Mouse (Mus musculus) forebrain, postnatal 0 days (tissue): ENCODE results near the gene Sox13. TPM values are rescaled to one million over a fixed set of nuclear protein-coding genes. Genes with fewer than 3 reads are reported as not detected.

Experiments
- ATAC-seq: fragments of 200-750 bp; cut with Nextera tagmentation; 2 replicates; pipeline ENCODE4 v1.8.0; 2017; ENCODE audit warnings: mild to moderate bottlenecking, moderate library complexity
- DNase-seq: peaks from one replicate; pipeline ENCODE4 v3.0.0-alpha.2; 2015
- H3K27ac ChIP-seq: fragments of 300-500 bp; sonication (generic); 2 replicates; pipeline ENCODE4 v1.5.1; 2014; ENCODE audit warnings: low read depth, mild to moderate bottlenecking, antibody characterized with exemption, low read length, moderate library complexity, mixed read lengths
- H3K27me3 ChIP-seq: fragments of 300-500 bp; sonication (generic); 2 replicates; pipeline ENCODE4 v1.6.1; 2014; ENCODE audit warnings: mild to moderate bottlenecking, low read length, mixed read lengths; ENCODE audit not compliant: insufficient read depth
- H3K36me3 ChIP-seq: fragments of 300-500 bp; sonication (generic); 2 replicates; pipeline ENCODE4 v1.6.1; 2014; ENCODE audit warnings: mild to moderate bottlenecking, moderate library complexity; ENCODE audit not compliant: insufficient read depth
- H3K4me1 ChIP-seq: fragments of 300-500 bp; sonication (generic); 2 replicates; pipeline ENCODE4 v1.6.1; 2014; ENCODE audit warnings: antibody characterized with exemption; ENCODE audit not compliant: insufficient read depth
- H3K4me2 ChIP-seq: fragments of 300-500 bp; sonication (generic); 2 replicates; pipeline ENCODE4 v1.6.1; 2014; ENCODE audit warnings: low read depth, mild to moderate bottlenecking, moderate library complexity
- H3K4me3 ChIP-seq: fragments of 300-500 bp; sonication (generic); 2 replicates; pipeline ENCODE4 v1.5.1; 2014; ENCODE audit warnings: low read depth, low read length, mixed read lengths
- H3K9ac ChIP-seq: fragments of 300-500 bp; sonication (generic); 2 replicates; pipeline ENCODE4 v1.6.1; 2014; ENCODE audit warnings: mild to moderate bottlenecking
- H3K9me3 ChIP-seq: fragments of 300-500 bp; sonication (generic); 2 replicates; pipeline ENCODE4 v1.6.1; 2016; ENCODE audit warnings: low read length
- CTCF ChIP-seq: sonication (generic); IDR thresholded peaks from 2 replicates; pipeline ENCODE4 v1.5.1; 2016; ENCODE audit warnings: antibody characterized with exemption, control low read depth, low read depth
- whole genome bisulfite sequencing: fragments of 180-500 bp; shearing (Covaris S2); extraction: QIAGEN DNeasy Blood & Tissue Kit; methylation state at CpG from one replicate; pipeline ENCODE4 v1.1.7; 2014; 5-methylcytosine and 5-hydroxymethylcytosine counted together
- polyA plus RNA-seq: library from polyadenylated mRNA; unstranded; fragments of >200 nt; fragmentation: Nextera tagmentation; extraction: Ambion mirVana; gene quantifications from 2 replicates; pipeline ENCODE4 v1.2.1, GENCODE M21; 2015
- total RNA-seq: library from RNA; depleted of rRNA; stranded (reverse); fragments of >200 nt; gene quantifications from 2 replicates; pipeline ENCODE4 v1.2.3, GENCODE M21; 2014; rRNA removed

Sox13 gene
- total RNA-seq (8.0 and 9.7 TPM in 2 replicates), polyA plus RNA-seq (2.0 and 3.0 TPM in 2 replicates)

GRCm38 (mm10) chr1:133423543-133424480 is at the start of gene Sox13:
Gene Sox13 (minus strand): TSS chr1:133424377.
- Histone ChIP-seq H3K9me3 (no peaks in the 10 kb centered on the region), H3K4me1 (no peaks in the 10 kb centered on the region), H3K4me2 (peak within 1 kb of the TSS; percentile 100), H3K9ac (peak within 1 kb of the TSS; percentile 58), H3K36me3 (no peaks in the 10 kb centered on the region), H3K4me3 (peak within 1 kb of the TSS; percentile 67), H3K27me3 (no peaks in the 10 kb centered on the region), H3K27ac (peak within 1 kb of the TSS; percentile 69)
- peak; percentile 60 for DNase-seq
- 3% methylated on average over 102 of the region's 128 CpGs for WGBS
- no peak for TF ChIP-seq CTCF
- peak; percentile 86 for ATAC-seq

GRCm38 (mm10) chr1:133471556-133471955 is 47.4 kb upstream of the Sox13 start:
- Histone ChIP-seq H3K27me3 (no peaks in the 10 kb centered on the region), H3K4me3 (no peak overlapping the region), H3K9me3 (no peaks in the 10 kb centered on the region), H3K4me2 (no peak overlapping the region), H3K9ac (no peak overlapping the region), H3K36me3 (no peaks in the 10 kb centered on the region), H3K4me1 (no peaks in the 10 kb centered on the region), H3K27ac (no peak overlapping the region)
- ATAC-seq (no peak), DNase-seq (no peak)
- no peak for TF ChIP-seq CTCF
- WGBS = 49% methylated on average over 2 of the region's 2 CpGs

DNA sequence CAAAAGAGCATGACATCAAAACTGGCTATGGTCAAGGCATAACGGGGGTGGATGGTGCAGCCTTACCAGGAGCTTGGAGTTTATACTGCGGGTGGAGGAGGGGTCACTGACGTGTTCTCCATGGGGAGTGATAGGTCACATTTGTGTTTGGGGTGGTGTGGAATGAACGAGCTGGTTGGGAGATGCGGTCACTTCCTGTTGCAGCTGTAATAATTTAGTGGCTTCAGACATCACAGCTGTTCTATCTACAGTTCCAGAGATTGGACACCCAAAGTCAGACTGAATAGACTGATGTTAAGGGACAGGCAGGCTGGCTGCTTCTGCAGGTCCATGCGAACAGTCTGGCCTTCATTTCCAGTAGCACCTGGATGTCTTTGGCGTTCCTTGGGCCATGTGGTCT is 46.9 kb upstream of the Sox13 start:
- Histone ChIP-seq H3K9ac (no peak overlapping the region), H3K27me3 (no peaks in the 10 kb centered on the region), H3K4me1 (no peaks in the 10 kb centered on the region), H3K9me3 (no peaks in the 10 kb centered on the region), H3K4me3 (no peak overlapping the region), H3K36me3 (no peaks in the 10 kb centered on the region), H3K27ac (no peak overlapping the region), H3K4me2 (no peak overlapping the region)
- ATAC-seq (no peak), DNase-seq (no peak)
- 74% methylated on average over 7 of the region's 7 CpGs for WGBS
- TF ChIP-seq CTCF = no peak

- Histone ChIP-seq H3K4me1 (no peaks in the 10 kb centered on the region), H3K36me3 (no peaks in the 10 kb centered on the region), H3K9me3 (no peaks in the 10 kb centered on the region), H3K27me3 (no peaks in the 10 kb centered on the region), H3K4me3 (no peak overlapping the region), H3K4me2 (no peak overlapping the region), H3K9ac (no peak overlapping the region), H3K27ac (no peak overlapping the region)
- ATAC-seq (no peak), DNase-seq (no peak)
- 30% methylated on average over 10 of the region's 10 CpGs for WGBS
- TF ChIP-seq CTCF = no peak
Observed at GRCm38 (mm10) chr1:133470242-133471025, 46.3 kb upstream of the Sox13 start.

DNA sequence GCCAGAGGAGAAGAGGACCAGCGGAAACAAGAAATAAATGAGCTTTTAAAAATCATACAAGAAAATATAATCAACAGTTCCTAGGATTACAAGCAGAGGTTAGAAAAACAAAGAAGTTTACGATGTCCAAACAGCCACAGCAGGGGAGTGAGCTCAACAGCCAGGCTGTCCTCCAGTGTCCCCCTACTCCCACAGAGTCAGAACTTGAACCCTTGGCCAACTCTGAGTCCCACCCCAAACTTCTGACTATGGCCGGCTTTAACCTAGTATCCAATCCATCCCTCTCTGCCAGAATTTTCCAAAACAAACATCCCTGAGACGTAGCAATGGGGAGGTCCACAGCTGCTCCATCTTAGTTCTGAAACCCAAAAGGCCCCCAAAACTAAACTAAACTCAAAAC is 45.0 kb upstream of the Sox13 start:
- no peak for ATAC-seq

DNA sequence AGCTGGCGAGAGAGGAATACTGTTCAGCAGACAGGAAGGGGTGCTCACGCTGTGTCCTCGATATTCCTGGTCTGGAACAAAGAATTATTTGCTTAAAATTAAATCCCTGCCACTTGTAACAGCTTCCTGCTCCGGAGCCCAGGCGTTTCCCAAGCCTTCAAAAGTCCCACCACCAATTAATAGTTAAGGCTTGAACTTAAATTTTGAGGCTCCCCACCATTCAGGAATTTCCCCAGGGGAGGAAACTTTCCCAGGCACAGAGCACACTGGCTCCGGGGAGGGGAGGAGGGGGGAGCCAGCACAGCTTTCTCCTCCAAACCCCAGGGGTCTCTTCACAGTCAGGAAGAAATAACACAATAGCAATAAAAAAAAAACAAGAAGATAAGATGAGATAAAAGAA is 44.6 kb upstream of the Sox13 start:
- Histone ChIP-seq H3K9me3 (no peaks in the 10 kb centered on the region), H3K27me3 (no peaks in the 10 kb centered on the region), H3K36me3 (no peaks in the 10 kb centered on the region), H3K4me1 (no peaks in the 10 kb centered on the region), H3K27ac (no peak overlapping the region), H3K4me3 (no peak overlapping the region), H3K9ac (no peak overlapping the region), H3K4me2 (no peak overlapping the region)
- 35% methylated on average over 6 of the region's 6 CpGs for WGBS
- DNase-seq (no peak), ATAC-seq (no peak)
- no peak for TF ChIP-seq CTCF

More for the DNA sequence above, 45.0 kb upstream of the Sox13 start:
- WGBS = 83% methylated on average over 4 of the region's 4 CpGs
- DNase-seq = no peak
- no peak overlapping the region for H3K9ac ChIP-seq
- no peak for TF ChIP-seq CTCF
- no peaks in the 10 kb centered on the region for H3K4me1 ChIP-seq
- H3K4me3 ChIP-seq = no peak overlapping the region
- H3K27ac ChIP-seq = no peak overlapping the region
- no peak overlapping the region for H3K4me2 ChIP-seq
- H3K9me3 ChIP-seq = no peaks in the 10 kb centered on the region
- H3K27me3 ChIP-seq = no peaks in the 10 kb centered on the region
- no peaks in the 10 kb centered on the region for H3K36me3 ChIP-seq

GRCm38 (mm10) chr1:133467905-133468304 is 43.7 kb upstream of the Sox13 start:
- H3K4me2 ChIP-seq = no peak overlapping the region
- DNase-seq (no peak), ATAC-seq (no peak)
- TF ChIP-seq CTCF = no peak
- H3K36me3 ChIP-seq = no peaks in the 10 kb centered on the region
- H3K4me3 ChIP-seq = no peak overlapping the region
- WGBS = 71% methylated on average over 8 of the region's 8 CpGs
- H3K27ac ChIP-seq = no peak overlapping the region
- H3K27me3 ChIP-seq = no peaks in the 10 kb centered on the region
- no peaks in the 10 kb centered on the region for H3K9me3 ChIP-seq
- H3K9ac ChIP-seq = no peak overlapping the region
- H3K4me1 ChIP-seq = no peaks in the 10 kb centered on the region
